Mouse (Mus musculus): ENCODE data around the gene Cyp4b1.
"Not testable (repeated sequence)": the region's sequence is repeated elsewhere in the genome, so short reads cannot be mapped to it uniquely, and the experiment has no call there.

- not testable (repeated sequence) for TF ChIP-seq CTCF (IDR thresholded peaks at IDR 0.05; ENCODE audit: low read depth, low read length); POLR2A (IDR thresholded peaks at IDR 0.05; ENCODE audit: insufficient read depth, low read length); EP300 (IDR thresholded peaks at IDR 0.05; ENCODE audit: insufficient read depth, low read depth, low read length)
Measured at GRCm38 (mm10) chr4:115656535-115656922, 9.0 kb upstream of the Cyp4b1 start.
